Mouse (Mus musculus) spleen, adult 2 months (tissue): Measurements from ENCODE around the gene Lce3f. TPM values are rescaled to one million over a fixed set of nuclear protein-coding genes. Genes with fewer than 3 reads are reported as not detected.

Experiments used
- DNase-seq, 2 experiments: peaks; one replicate each; pipeline versions ENCODE4 v3.0.0 to v3.0.0-alpha.2; 2012 to 2021; ENCODE audit warnings: low spot score in 2 of 2, low read depth in 1 of 2
- H3K27ac ChIP-seq: fragments of 200-500 bp; 2 replicates; pipeline ENCODE4 v1.5.1; 2012; ENCODE audit warnings: low read length, inconsistent platforms; ENCODE audit not compliant: insufficient read depth
- H3K27me3 ChIP-seq: fragments of 200-500 bp; 2 replicates; pipeline ENCODE4 v1.6.1; 2012; ENCODE audit warnings: mild to moderate bottlenecking, moderate library complexity, low read length, inconsistent platforms; ENCODE audit not compliant: control insufficient read depth, insufficient read depth
- H3K36me3 ChIP-seq: fragments of 200-500 bp; 2 replicates; pipeline ENCODE4 v1.6.1; 2012; ENCODE audit warnings: mild to moderate bottlenecking, low read length, inconsistent platforms; ENCODE audit not compliant: control insufficient read depth, insufficient read depth
- H3K4me1 ChIP-seq: fragments of 200-500 bp; 2 replicates; pipeline ENCODE4 v1.6.1; 2011; ENCODE audit warnings: inconsistent platforms; ENCODE audit not compliant: control insufficient read depth, insufficient read depth, insufficient read length
- H3K4me3 ChIP-seq: fragments of 200-500 bp; 2 replicates; pipeline ENCODE4 v1.5.1; 2011; ENCODE audit warnings: mild to moderate bottlenecking, inconsistent platforms; ENCODE audit not compliant: insufficient read depth, insufficient read length; ENCODE audit errors: extremely low read depth
- CTCF ChIP-seq: fragments of 200-500 bp; IDR thresholded peaks from 2 replicates; pipeline ENCODE4 v1.5.1; 2011; ENCODE audit warnings: mild to moderate bottlenecking, inconsistent platforms; ENCODE audit not compliant: insufficient read depth, insufficient read length, insufficient replicate concordance; ENCODE audit errors: extremely low read depth
- POLR2A ChIP-seq: fragments of 200-500 bp; IDR thresholded peaks from 2 replicates; pipeline ENCODE4 v1.6.1; 2011; ENCODE audit warnings: low read depth, low read length, inconsistent platforms
- WGBS: fragments of 180-500 bp; shearing (Covaris S2); methylation state at CpG from one replicate; pipeline ENCODE4 v1.1.7; 2018; 5-methylcytosine and 5-hydroxymethylcytosine counted together
- polyA plus RNA-seq: library from polyadenylated mRNA; depleted of rRNA; stranded (reverse); fragments of >200 nt; gene quantifications from 2 replicates; pipeline ENCODE4 v1.2.3, GENCODE M21; 2012; rRNA removed

Gene Lce3f
- polyA plus RNA-seq, 1 experiment: not detected

- TF ChIP-seq CTCF (no peak), POLR2A (no peak)
- Histone ChIP-seq H3K4me1 (no peaks in the 10 kb centered on the region), H3K27ac (no peak overlapping the region), H3K4me3 (no peak overlapping the region), H3K36me3 (no peaks in the 10 kb centered on the region), H3K27me3 (no peaks in the 10 kb centered on the region)
- WGBS: 69% methylated on average over 3 of the region's 3 CpGs
- no peak for DNase-seq
These were observed 31.6 kb downstream of the Lce3f start for GRCm38 (mm10) chr3:93023411-93024184.

- Histone ChIP-seq H3K27me3 (no peaks in the 10 kb centered on the region), H3K4me3 (no peak overlapping the region), H3K36me3 (no peaks in the 10 kb centered on the region), H3K27ac (no peak overlapping the region), H3K4me1 (no peaks in the 10 kb centered on the region)
- no peak for TF ChIP-seq CTCF
- no peak for TF ChIP-seq POLR2A
- WGBS: 87% methylated on average over 2 of the region's 2 CpGs
- DNase-seq: no peak
These were observed 33.5 kb downstream of the Lce3f start for GRCm38 (mm10) chr3:93025486-93025885.

- Histone ChIP-seq H3K4me3 (no peak overlapping the region), H3K27me3 (no peaks in the 10 kb centered on the region), H3K36me3 (no peaks in the 10 kb centered on the region), H3K4me1 (no peaks in the 10 kb centered on the region), H3K27ac (no peak overlapping the region)
- DNase-seq: no peak
- 45% methylated on average over 5 of the region's 5 CpGs for WGBS
- no peak for TF ChIP-seq POLR2A
These were observed 39.4 kb downstream of the Lce3f start for GRCm38 (mm10) chr3:93031450-93031849.

Other genes starting within 250 kb of the Lce3f start
- not detected in 2 replicates for gene Lce1g, start 239.9 kb upstream of the Lce3f start, polyA plus RNA-seq
- not detected in 2 replicates for gene Lce1h, start 227.2 kb upstream of the Lce3f start, polyA plus RNA-seq
- gene Lce1i, start 213.3 kb upstream of the Lce3f start, polyA plus RNA-seq: not detected in 2 replicates
- not detected in 2 replicates for gene Lce1j, start 201.7 kb upstream of the Lce3f start, polyA plus RNA-seq
- not detected in 2 replicates for gene Lce1k, start 184.3 kb upstream of the Lce3f start, polyA plus RNA-seq
- gene Kprp, start 165.0 kb upstream of the Lce3f start, polyA plus RNA-seq: not detected in 2 replicates
- not detected in 2 replicates for gene Lce1l, start 140.9 kb upstream of the Lce3f start, polyA plus RNA-seq
- not detected in 2 replicates for gene 2310050C09Rik, start 122.0 kb upstream of the Lce3f start, polyA plus RNA-seq
- gene Lce3a, start 66.0 kb upstream of the Lce3f start, polyA plus RNA-seq: not detected in 2 replicates
- gene Lce3b, start 59.2 kb upstream of the Lce3f start, polyA plus RNA-seq: not detected in 2 replicates
- not detected in 2 replicates for gene Lce3c, start 47.7 kb upstream of the Lce3f start, polyA plus RNA-seq
- gene Lce3d, start 34.8 kb upstream of the Lce3f start, polyA plus RNA-seq: not detected in 2 replicates
- not detected in 2 replicates for gene Lce3e, start 25.2 kb upstream of the Lce3f start, polyA plus RNA-seq
- gene Crct1, start 23.5 kb downstream of the Lce3f start, polyA plus RNA-seq: not detected in 2 replicates
- not detected in 2 replicates for gene Lce1m, start 26.8 kb downstream of the Lce3f start, polyA plus RNA-seq
- not detected in 2 replicates for gene Gm4858, start 76.6 kb downstream of the Lce3f start, polyA plus RNA-seq
- not detected in 2 replicates for gene Crnn, start 152.6 kb downstream of the Lce3f start, polyA plus RNA-seq
- not detected in 2 replicates for gene Flg2, start 205.1 kb downstream of the Lce3f start, polyA plus RNA-seq